Mouse (Mus musculus): ENCODE measurements around the gene Taar7b.

DNA sequence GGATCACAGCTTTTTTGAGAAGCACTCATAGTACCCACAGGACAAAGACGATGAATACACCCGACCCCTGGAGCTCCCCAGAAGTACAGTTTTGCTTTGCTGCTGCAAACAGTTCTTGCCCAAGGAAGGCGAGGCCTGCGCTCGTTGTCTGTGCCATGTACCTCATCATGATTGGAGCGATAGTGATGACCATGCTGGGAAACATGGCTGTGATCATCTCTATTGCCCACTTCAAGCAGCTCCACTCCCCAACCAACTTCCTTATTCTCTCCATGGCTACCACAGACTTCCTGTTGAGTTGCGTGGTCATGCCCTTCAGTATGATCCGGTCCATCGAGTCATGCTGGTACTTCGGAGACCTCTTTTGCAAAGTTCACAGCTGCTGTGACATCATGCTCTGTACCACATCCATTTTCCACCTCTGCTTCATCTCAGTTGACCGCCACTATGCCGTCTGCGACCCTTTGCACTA is 39.3 kb upstream of the Taar7b start, which contains the start of gene Taar4:
- TF ChIP-seq CTCF (IDR thresholded peaks at IDR 0.05; ENCODE audit: low read depth, low read length) (no peak), POLR2A (IDR thresholded peaks at IDR 0.05; ENCODE audit: insufficient read depth, low read length) (no peak)
